Mouse (Mus musculus) neutrophil, adult 5-6 weeks (primary cell): ENCODE results near the gene Gm3012. TPM values are rescaled to one million over a fixed set of nuclear protein-coding genes. Genes with fewer than 3 reads are reported as not detected.
"Not testable (repeated sequence)": the region's sequence is repeated elsewhere in the genome, so short reads cannot be mapped to it uniquely, and the experiment has no call there.

Experiments
- ATAC-seq: fragments of 151-379, 151-347 bp; 2 replicates; pipeline ENCODE4 v1.8.0; 2017; ENCODE audit warnings: mild to moderate bottlenecking, moderate TSS enrichment; ENCODE audit not compliant: insufficient number of reproducible peaks, poor library complexity, low FRiP score, severe bottlenecking; ENCODE audit errors: extremely low read depth
- total RNA-seq: library from RNA; stranded (forward); fragments of 200-1000 nt; gene quantifications from 2 replicates; pipeline ENCODE4 v1.2.3, GENCODE M21; 2017

The Gm3012 gene
- not detected in 2 replicates for total RNA-seq

GRCm38 (mm10) chr14:3634212-3634611 lies at the start of gene Gm3012:
Gene Gm3012, plus strand, starts transcription at chr14:3634512.
- ATAC-seq = not testable (repeated sequence)

- not testable (repeated sequence) for ATAC-seq
Observed at GRCm38 (mm10) chr14:3651730-3652129, 17.4 kb downstream of the Gm3012 start, which contains the start of gene Gm3020. Gene Gm3020, plus strand, starts transcription at chr14:3652030.

- ATAC-seq = not testable (repeated sequence)
Observed at GRCm38 (mm10) chr14:3688483-3688882, 54.2 kb downstream of the Gm3012 start, which contains the start of gene Gm3043. Gene Gm3043, plus strand, starts transcription at chr14:3688783.

Other genes starting within 250 kb of the Gm3012 start
- gene Gm10413, start 239.4 kb upstream of the Gm3012 start, total RNA-seq = not detected in 2 replicates
- not detected in 2 replicates for gene Gm10409, start 221.9 kb upstream of the Gm3012 start, total RNA-seq
- not detected in 2 replicates for gene Gm3005, start 206.4 kb upstream of the Gm3012 start, total RNA-seq
- not detected in 2 replicates for gene Gm10408, start 185.1 kb upstream of the Gm3012 start, total RNA-seq
- gene Gm3020, start 17.5 kb downstream of the Gm3012 start, total RNA-seq = not detected in 2 replicates
- not detected in 2 replicates for gene Gm3043, start 54.3 kb downstream of the Gm3012 start, total RNA-seq
- not detected in 2 replicates for gene Gm3002, start 175.6 kb downstream of the Gm3012 start, total RNA-seq
- gene Gm3033, start 211.7 kb downstream of the Gm3012 start, total RNA-seq = not detected in 2 replicates
- not detected in 2 replicates for gene Gm2916, start 249.7 kb downstream of the Gm3012 start, total RNA-seq